Mouse (Mus musculus) thymus, adult 2 months (tissue): Measurements from ENCODE around the gene Gm7030.
"Not testable (repeated sequence)": the region's sequence is repeated elsewhere in the genome, so short reads cannot be mapped to it uniquely, and the experiment has no call there.

Experiments used
- CTCF ChIP-seq: fragments of 200-500 bp; IDR thresholded peaks from 2 replicates; pipeline ENCODE4 v1.5.1; 2012; ENCODE audit warnings: mild to moderate bottlenecking, control low read depth, low read length, moderate library complexity, borderline replicate concordance; ENCODE audit not compliant: control insufficient read depth, poor library complexity, insufficient read depth; ENCODE audit errors: extremely low read depth
- POLR2A ChIP-seq: fragments of 200-500 bp; IDR thresholded peaks from 2 replicates; pipeline ENCODE4 v1.6.1; 2012; ENCODE audit warnings: mild to moderate bottlenecking, low read length, control low read depth, moderate library complexity; ENCODE audit not compliant: control insufficient read depth, poor library complexity, insufficient read depth; ENCODE audit errors: extremely low read depth

DNA sequence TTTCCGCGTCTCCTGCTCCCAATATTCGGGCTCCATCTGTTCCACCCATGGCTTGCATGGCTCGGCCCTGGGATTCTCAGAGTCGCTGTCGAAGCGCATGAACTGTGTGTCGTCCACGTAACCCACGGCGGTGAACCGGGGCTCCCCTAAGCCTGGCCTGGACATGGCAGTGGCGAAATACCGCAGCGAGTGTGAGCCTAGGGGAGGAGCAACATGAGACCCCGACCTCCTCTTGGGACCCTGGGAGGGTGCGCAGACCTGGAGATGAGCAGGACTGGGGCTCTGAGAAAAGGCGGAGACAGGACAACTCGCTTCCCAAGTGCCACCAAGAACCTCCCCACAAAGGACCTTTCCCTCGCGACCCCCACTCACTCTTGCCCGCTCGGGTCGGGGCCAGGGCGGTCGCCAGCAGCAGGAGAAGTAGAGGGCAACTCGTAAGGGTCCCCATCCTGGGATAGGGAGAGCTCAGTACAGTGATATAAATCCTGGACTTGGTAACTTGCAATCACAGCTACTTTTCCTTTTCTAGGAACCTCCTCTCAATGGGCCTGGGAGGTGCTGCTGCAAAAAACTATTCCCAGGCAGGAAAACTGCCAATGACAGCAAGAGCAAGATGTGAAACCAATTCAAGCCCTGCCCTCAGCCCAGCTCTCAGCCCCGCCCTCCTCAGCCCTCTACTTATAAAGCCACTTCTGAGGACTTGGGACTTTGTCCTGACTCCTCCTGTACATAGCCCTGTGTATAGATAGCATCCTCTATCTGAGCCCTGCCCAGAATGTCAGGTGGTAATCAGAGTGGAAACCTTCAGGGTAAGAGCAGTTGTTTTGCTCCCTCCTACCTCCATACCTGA is at the start of gene Gm7030:
- TF ChIP-seq CTCF, POLR2A: not testable (repeated sequence)
